Mouse (Mus musculus) olfactory bulb, adult 2 months (tissue): ENCODE results near the gene H1fx.

ENCODE experiments used
- CTCF ChIP-seq: fragments of 200-500 bp; IDR thresholded peaks from 2 replicates; pipeline ENCODE4 v1.5.1; 2012; ENCODE audit warnings: low read depth, mild to moderate bottlenecking, low read length, moderate library complexity; ENCODE audit not compliant: insufficient read depth
- POLR2A ChIP-seq: fragments of 200-500 bp; IDR thresholded peaks from 2 replicates; pipeline ENCODE4 v1.6.1; 2012; ENCODE audit warnings: mild to moderate bottlenecking, low read depth, low read length, moderate library complexity; ENCODE audit not compliant: insufficient read depth

DNA sequence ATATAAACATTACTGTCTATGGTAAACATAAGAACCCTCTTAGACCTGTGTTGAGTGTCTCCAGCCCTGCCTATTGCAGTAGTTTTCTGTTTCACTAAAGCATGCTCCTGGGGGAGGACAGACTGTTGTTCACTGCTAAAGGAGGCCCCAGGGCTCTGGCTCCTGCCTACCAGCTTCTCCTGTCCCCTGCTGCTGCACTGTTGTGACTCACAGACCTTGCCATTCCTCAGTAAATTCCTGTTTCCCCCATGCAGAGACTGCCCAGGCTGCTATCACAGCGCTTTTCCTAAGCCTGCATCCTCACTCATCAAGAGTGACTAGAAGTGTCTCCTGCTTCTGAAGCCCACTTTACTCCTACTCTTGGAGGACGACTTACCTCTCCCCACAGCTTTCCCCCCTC, 11.4 kb downstream of the H1fx start:
- TF ChIP-seq CTCF (no peak), POLR2A (no peak)
